Comparison of ENCODE assay signal across 7 mouse cellular contexts in the genomic region with DNA sequence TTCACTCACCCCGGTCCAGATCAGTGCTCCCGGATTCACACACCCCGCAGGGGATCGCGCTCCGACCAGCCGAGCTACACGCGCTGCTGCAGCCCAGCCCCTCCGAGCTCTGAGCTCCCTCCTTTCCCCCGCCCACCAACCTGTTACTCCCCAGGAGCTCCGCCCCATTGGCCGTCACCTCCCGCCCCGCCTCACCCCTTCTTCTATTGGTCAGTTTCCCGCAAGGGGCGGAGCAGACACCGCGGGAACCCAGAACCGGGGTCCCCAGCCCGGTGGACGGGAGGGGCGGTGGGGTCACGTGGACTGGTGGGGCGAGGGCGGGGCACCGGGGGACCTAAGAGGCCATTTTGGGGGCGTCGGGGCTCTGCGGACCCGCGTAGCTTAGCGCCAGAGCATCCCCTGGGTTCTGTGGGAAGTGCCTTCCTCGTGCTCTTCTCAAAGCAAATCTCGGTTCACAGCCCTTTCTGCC. TPM values are rescaled to one million over a fixed set of nuclear protein-coding genes. Genes with fewer than 3 reads are reported as not detected.
DNase-seq lines count a peak whose midpoint lies in the region; ATAC-seq and TF ChIP-seq lines count a peak whose summit lies in the region.

Cgn (minus strand) TSS at position 126 of the 469 bp plus-strand sequence.

- peak within 1 kb of the TSS; percentile 70 for H3K27ac ChIP-seq in embryonic facial prominence, embryonic 14.5 days (replicated peaks; ENCODE audit: low read depth, low read length)
- H3K27ac ChIP-seq in limb, embryonic 13.5 days, result peak within 1 kb of the TSS; percentile 70; the same call in 1 of the 2 replicates
- peak within 1 kb of the TSS; percentile 92 for H3K27ac ChIP-seq in midbrain, embryonic 15.5 days
- H3K27ac ChIP-seq in spleen, adult 2 months (ENCODE audit: insufficient read depth, low read length), result no peak within 1 kb of the TSS

- no peaks in the 10 kb centered on the region for H3K9me3 ChIP-seq in embryonic facial prominence, embryonic 14.5 days (ENCODE audit: control insufficient read depth, low read length)
- H3K9me3 ChIP-seq in limb, embryonic 13.5 days, result no peaks in the 10 kb centered on the region
- H3K9me3 ChIP-seq in midbrain, embryonic 15.5 days, result no peaks in the 10 kb centered on the region

- TF ChIP-seq CTCF in spleen, adult 2 months (IDR thresholded peaks at IDR 0.05; ENCODE audit: extremely low read depth, insufficient read depth, insufficient read length, insufficient replicate concordance), result no peak

- no peaks in the 10 kb centered on the region for H3K27me3 ChIP-seq in embryonic facial prominence, embryonic 14.5 days (replicated peaks; ENCODE audit: control insufficient read depth, insufficient read depth, low read length)
- H3K27me3 ChIP-seq in limb, embryonic 13.5 days, result peaks cover 14% of the 10 kb centered on the region
- no peaks in the 10 kb centered on the region for H3K27me3 ChIP-seq in midbrain, embryonic 15.5 days (replicated peaks)
- H3K27me3 ChIP-seq in spleen, adult 2 months (ENCODE audit: control insufficient read depth, insufficient read depth, low read length), result peaks cover 8% of the 10 kb centered on the region

- peak; percentile 95 for ATAC-seq in embryonic facial prominence, embryonic 14.5 days (ENCODE audit: low read depth)
- ATAC-seq in limb, embryonic 13.5 days (ENCODE audit: low FRiP score, low read depth), result peak; percentile 96
- ATAC-seq in midbrain, embryonic 15.5 days (replicated peaks), result peak; percentile 94

- H3K4me1 ChIP-seq in embryonic facial prominence, embryonic 14.5 days (ENCODE audit: control insufficient read depth, insufficient read depth, low read length), result peaks cover 8% of the 10 kb centered on the region; the same call in 1 of the 2 replicates
- peaks cover 11% of the 10 kb centered on the region for H3K4me1 ChIP-seq in limb, embryonic 13.5 days
- H3K4me1 ChIP-seq in midbrain, embryonic 15.5 days, result peaks cover 26% of the 10 kb centered on the region
- H3K4me1 ChIP-seq in spleen, adult 2 months (ENCODE audit: control insufficient read depth, insufficient read depth, insufficient read length), result peaks cover 6% of the 10 kb centered on the region; the same call in 1 of the 2 replicates

- no peak for TF ChIP-seq POLR2A in spleen, adult 2 months (IDR thresholded peaks at IDR 0.05; ENCODE audit: low read depth, low read length)

- peak within 1 kb of the TSS; percentile 72 for H3K9ac ChIP-seq in embryonic facial prominence, embryonic 14.5 days (ENCODE audit: low read depth, low read length)
- H3K9ac ChIP-seq in limb, embryonic 13.5 days, result peak within 1 kb of the TSS; percentile 73
- peak within 1 kb of the TSS; percentile 75 for H3K9ac ChIP-seq in midbrain, embryonic 15.5 days

- no peaks in the 10 kb centered on the region for H3K36me3 ChIP-seq in embryonic facial prominence, embryonic 14.5 days (ENCODE audit: control insufficient read depth, insufficient read depth, low read length)
- H3K36me3 ChIP-seq in limb, embryonic 13.5 days, result no peaks in the 10 kb centered on the region
- no peaks in the 10 kb centered on the region for H3K36me3 ChIP-seq in midbrain, embryonic 15.5 days (replicated peaks)
- no peaks in the 10 kb centered on the region for H3K36me3 ChIP-seq in spleen, adult 2 months (ENCODE audit: control insufficient read depth, insufficient read depth, low read length)

- WGBS in embryonic facial prominence, embryonic 14.5 days, result 0% methylated on average over 28 of the region's 35 CpGs
- 2% methylated on average over 35 of the region's 35 CpGs for WGBS in limb, embryonic 13.5 days
- WGBS in midbrain, embryonic 15.5 days, result 0% methylated on average over 35 of the region's 35 CpGs
- WGBS in spleen, adult 2 months, result under 1% methylated on average over 33 of the region's 35 CpGs

- H3K4me3 ChIP-seq in embryonic facial prominence, embryonic 14.5 days (ENCODE audit: low read depth, low read length), result peak within 1 kb of the TSS; percentile 54
- peak within 1 kb of the TSS; percentile 55 for H3K4me3 ChIP-seq in limb, embryonic 13.5 days
- H3K4me3 ChIP-seq in midbrain, embryonic 15.5 days, result peak within 1 kb of the TSS; percentile 56
- H3K4me3 ChIP-seq in spleen, adult 2 months (ENCODE audit: extremely low read depth, insufficient read depth, insufficient read length), result peak within 1 kb of the TSS; percentile 63

- DNase-seq in adrenal gland, postnatal 4 days (ENCODE audit: low spot score in 2 of 2), result peak; percentile 76 to 86
- peak; percentile 97 for DNase-seq in embryonic facial prominence, embryonic 14.5 days (ENCODE audit: low spot score)
- peak; percentile 85 to 86 for DNase-seq in heart, adult 9 months (ENCODE audit: low spot score in 2 of 2)
- DNase-seq in kidney, adult 9 months, result peak; percentile 91
- DNase-seq in spleen, adult 2 months (ENCODE audit: low read depth in 1 of 2, low spot score in 2 of 2), result peak; percentile 50 to 88

- H3K4me2 ChIP-seq in embryonic facial prominence, embryonic 14.5 days (ENCODE audit: low read depth, low read length), result peak within 1 kb of the TSS; percentile 71
- H3K4me2 ChIP-seq in limb, embryonic 13.5 days (replicated peaks), result peak within 1 kb of the TSS; percentile 92
- H3K4me2 ChIP-seq in midbrain, embryonic 15.5 days, result peak within 1 kb of the TSS; percentile 92

RNA-seq across cellular contexts. Expression of gene Cgn, which starts in this region (rescaled TPM):
- 1 to 10 TPM; 3.7 to 6.2 TPM for total RNA-seq in adrenal gland, postnatal 4 days (2021)
- 4.0 and 5.8 TPM in 2 replicates for polyA plus RNA-seq in embryonic facial prominence, embryonic 14.5 days (2014; fragmentation: Nextera tagmentation; extraction: Ambion mirVana)
- polyA plus RNA-seq in limb, embryonic 13.5 days (2015; fragmentation: Nextera tagmentation; extraction: Ambion mirVana), result 7.1 and 7.3 TPM in 2 replicates
- 11.6 and 13.7 TPM in 2 replicates for polyA plus RNA-seq in midbrain, embryonic 15.5 days (2015; fragmentation: Nextera tagmentation; extraction: Ambion mirVana)
- polyA plus RNA-seq in spleen, adult 2 months (2012; rRNA removed), result 0.11 and 0.22 TPM in 2 replicates

Comparison
In these comparisons a context has a peak if more than half of its experiments do, and no peak if none do; other contexts are left out.
1. Peak in DNase-seq and H3K4me3 ChIP-seq in spleen, adult 2 months; RNA of the gene not detected or under 1 TPM.